Mouse (Mus musculus): ENCODE results near the gene Paxx. TPM values are rescaled to one million over a fixed set of nuclear protein-coding genes. Genes with fewer than 3 reads are reported as not detected.
A peak's percentile ranks its signal among the peaks of the same experiment; 100 is the strongest.

Paxx gene
- polyA plus RNA-seq, 1 experiment from 2014 or later, result 7.7 TPM

DNA sequence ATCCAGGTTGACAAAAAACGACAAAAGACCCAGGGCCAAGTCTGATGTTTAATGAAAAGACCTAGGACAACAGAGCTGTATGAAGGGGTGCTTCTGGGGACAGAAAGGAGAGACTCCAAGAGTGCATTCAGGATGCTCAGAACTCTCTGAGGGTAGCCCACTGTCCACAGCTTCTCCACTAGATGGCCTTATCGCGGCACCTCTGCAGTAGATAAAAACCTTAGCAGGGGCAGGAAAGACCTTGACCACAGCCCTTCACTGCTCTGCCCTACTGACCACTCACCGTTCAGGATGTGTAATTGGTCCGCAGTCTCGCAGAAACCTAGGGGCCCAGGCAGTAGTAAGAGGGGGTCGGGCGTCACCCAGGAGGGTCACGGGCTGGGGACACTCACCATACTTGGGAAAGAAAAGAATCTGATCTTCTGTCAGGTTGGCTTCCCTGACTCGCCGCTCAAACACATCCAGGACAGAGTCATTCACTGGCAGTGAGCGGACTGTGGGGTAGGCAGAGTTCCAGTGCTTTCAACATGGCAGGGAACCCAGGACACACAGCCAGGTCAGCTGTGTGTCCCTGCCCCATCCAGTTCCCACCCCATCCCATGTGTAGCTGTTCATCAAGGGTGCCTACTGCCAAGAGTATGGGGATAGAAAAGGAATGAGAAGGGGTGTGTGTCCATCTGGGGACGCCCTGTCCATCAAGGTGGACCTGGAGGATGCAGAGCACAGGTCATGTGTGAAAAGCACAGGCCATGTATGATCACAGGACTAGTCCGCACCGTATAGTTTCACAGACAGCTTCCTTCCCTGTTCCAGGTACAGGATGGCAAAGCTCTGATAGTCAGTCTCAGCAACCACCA is 38.0 kb upstream of the Paxx start:
- Histone ChIP-seq H3K9me3 (replicated peaks) (no peaks in the 10 kb centered on the region), H3K27me3 (no peaks in the 10 kb centered on the region), H3K36me3 (peaks cover 13% of the 10 kb centered on the region), H3K9ac (no peak overlapping the region), H3K4me1 (replicated peaks) (peaks cover 57% of the 10 kb centered on the region), H3K4me2 (no peak overlapping the region; the same call in 1 of the 2 replicates), H3K4me3 (replicated peaks) (no peak overlapping the region), H3K27ac (no peak overlapping the region)
- ATAC-seq (ENCODE audit: low read depth) (no peak), DNase-seq (no peak)
- WGBS (ENCODE audit: insufficient replicate concordance), result 55% methylated on average over 15 of the region's 15 CpGs

- H3K27me3 ChIP-seq, result no peaks in the 10 kb centered on the region
- H3K4me3 ChIP-seq (replicated peaks), result no peak overlapping the region
- H3K27ac ChIP-seq, result no peak overlapping the region
- 47% methylated on average over 6 of the region's 6 CpGs for WGBS (ENCODE audit: insufficient replicate concordance)
- DNase-seq, result no peak
- H3K4me1 ChIP-seq (replicated peaks), result peaks cover 49% of the 10 kb centered on the region
- H3K36me3 ChIP-seq, result peaks cover 4% of the 10 kb centered on the region
- ATAC-seq (ENCODE audit: low read depth), result no peak
- H3K4me2 ChIP-seq, result no peak overlapping the region
- no peaks in the 10 kb centered on the region for H3K9me3 ChIP-seq (replicated peaks)
- H3K9ac ChIP-seq, result no peak overlapping the region
Observed at GRCm38 (mm10) chr2:25497846-25498575, 37.1 kb upstream of the Paxx start.

GRCm38 (mm10) chr2:25496462-25496861 is 35.6 kb upstream of the Paxx start:
- no peaks in the 10 kb centered on the region for H3K9me3 ChIP-seq (replicated peaks)
- H3K27ac ChIP-seq, result no peak overlapping the region
- WGBS (ENCODE audit: insufficient replicate concordance), result 37% methylated on average over 4 of the region's 4 CpGs
- H3K36me3 ChIP-seq, result no peaks in the 10 kb centered on the region
- H3K4me1 ChIP-seq (replicated peaks), result peaks cover 33% of the 10 kb centered on the region
- no peak overlapping the region for H3K4me2 ChIP-seq
- H3K4me3 ChIP-seq (replicated peaks), result no peak overlapping the region
- DNase-seq (no peak), ATAC-seq (ENCODE audit: low read depth) (no peak)
- no peaks in the 10 kb centered on the region for H3K27me3 ChIP-seq
- H3K9ac ChIP-seq, result no peak overlapping the region

GRCm38 (mm10) chr2:25493476-25493961 is 32.6 kb upstream of the Paxx start, which contains the start of gene Lcn12:
Gene Lcn12, minus strand, starts transcription at chr2:25493911.
- H3K27ac ChIP-seq, result no peak within 1 kb of the TSS
- no peak for ATAC-seq (ENCODE audit: low read depth)
- WGBS (ENCODE audit: insufficient replicate concordance), result 81% methylated on average over 5 of the region's 5 CpGs

DNA sequence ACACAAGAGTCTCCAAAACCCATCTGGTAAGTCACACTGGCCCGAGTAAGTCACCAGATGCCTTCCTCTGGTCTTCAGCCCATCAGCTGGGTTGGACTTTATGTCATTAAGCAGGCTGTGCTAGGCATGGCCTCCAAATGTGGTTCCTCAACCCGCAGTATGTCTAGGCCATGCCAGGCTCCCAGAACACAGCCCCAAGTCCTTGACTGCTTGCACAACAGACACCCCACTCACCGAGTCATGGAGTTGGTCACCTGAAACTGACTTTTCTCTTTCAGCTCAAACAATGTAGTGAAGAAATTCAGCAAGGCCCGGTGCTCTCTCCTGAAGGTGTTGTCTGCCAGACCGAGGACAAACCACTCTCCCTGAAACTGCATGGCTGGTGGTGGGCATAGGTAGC is 32.1 kb upstream of the Paxx start:
- ATAC-seq (ENCODE audit: low read depth) (no peak), DNase-seq (no peak)
- H3K9me3 ChIP-seq (replicated peaks), result no peaks in the 10 kb centered on the region
- no peaks in the 10 kb centered on the region for H3K27me3 ChIP-seq
- H3K4me2 ChIP-seq, result no peak overlapping the region
- H3K4me1 ChIP-seq (replicated peaks), result peaks cover 15% of the 10 kb centered on the region
- no peaks in the 10 kb centered on the region for H3K36me3 ChIP-seq
- H3K9ac ChIP-seq, result no peak overlapping the region
- no peak overlapping the region for H3K4me3 ChIP-seq (replicated peaks)
- H3K27ac ChIP-seq, result no peak overlapping the region
- 63% methylated on average over 5 of the region's 5 CpGs for WGBS (ENCODE audit: insufficient replicate concordance)

More at GRCm38 (mm10) chr2:25493476-25493961, 32.6 kb upstream of the Paxx start, which contains the start of gene Lcn12:
- H3K9ac ChIP-seq, result no peak within 1 kb of the TSS
- H3K9me3 ChIP-seq (replicated peaks), result no peaks in the 10 kb centered on the region
- no peak within 1 kb of the TSS for H3K4me2 ChIP-seq
- DNase-seq, result no peak
- H3K36me3 ChIP-seq, result no peaks in the 10 kb centered on the region
- H3K4me1 ChIP-seq (replicated peaks), result peaks cover 14% of the 10 kb centered on the region
- H3K4me3 ChIP-seq (replicated peaks), result no peak within 1 kb of the TSS
- H3K27me3 ChIP-seq, result no peaks in the 10 kb centered on the region

DNA sequence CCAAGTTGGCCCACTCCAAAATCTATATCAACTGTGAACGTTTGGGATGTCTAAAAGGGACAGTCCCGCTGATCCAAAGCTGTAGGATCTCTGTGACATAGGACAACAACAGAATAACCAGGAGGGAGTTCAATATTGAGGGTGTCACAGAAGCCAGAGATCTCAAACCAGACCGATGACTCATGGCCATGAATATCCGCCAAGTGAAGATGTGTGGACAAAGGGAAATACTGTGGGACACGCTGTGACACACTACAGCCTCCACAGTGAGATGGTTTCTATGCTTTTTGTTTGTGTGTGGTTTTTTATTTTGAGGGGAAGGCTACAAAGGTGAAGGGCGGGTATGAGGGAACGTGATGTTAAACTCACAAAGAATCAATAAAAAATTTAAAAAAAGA is 27.8 kb upstream of the Paxx start:
- no peaks in the 10 kb centered on the region for H3K36me3 ChIP-seq
- no peaks in the 10 kb centered on the region for H3K27me3 ChIP-seq
- no peak overlapping the region for H3K27ac ChIP-seq
- no peak overlapping the region for H3K4me3 ChIP-seq (replicated peaks)
- ATAC-seq (ENCODE audit: low read depth) (no peak), DNase-seq (no peak)
- H3K9ac ChIP-seq, result no peak overlapping the region
- no peak overlapping the region for H3K4me2 ChIP-seq
- H3K9me3 ChIP-seq (replicated peaks), result no peaks in the 10 kb centered on the region
- WGBS (ENCODE audit: insufficient replicate concordance), result 56% methylated on average over 7 of the region's 7 CpGs
- peaks cover 38% of the 10 kb centered on the region for H3K4me1 ChIP-seq (replicated peaks)

GRCm38 (mm10) chr2:25487965-25488670 is 27.2 kb upstream of the Paxx start:
- Histone ChIP-seq H3K27ac (0 out of 2 replicates have a peak overlapping the region, but pooled peaks have one; percentile 20), H3K9ac (no peak overlapping the region), H3K4me2 (peak overlapping the region; percentile 32), H3K4me3 (replicated peaks) (no peak overlapping the region), H3K27me3 (no peaks in the 10 kb centered on the region), H3K9me3 (replicated peaks) (no peaks in the 10 kb centered on the region), H3K36me3 (no peaks in the 10 kb centered on the region), H3K4me1 (replicated peaks) (peaks cover 38% of the 10 kb centered on the region)
- DNase-seq, result no peak
- peak; percentile 77 for ATAC-seq (ENCODE audit: low read depth)
- 56% methylated on average over 6 of the region's 6 CpGs for WGBS (ENCODE audit: insufficient replicate concordance)

DNA sequence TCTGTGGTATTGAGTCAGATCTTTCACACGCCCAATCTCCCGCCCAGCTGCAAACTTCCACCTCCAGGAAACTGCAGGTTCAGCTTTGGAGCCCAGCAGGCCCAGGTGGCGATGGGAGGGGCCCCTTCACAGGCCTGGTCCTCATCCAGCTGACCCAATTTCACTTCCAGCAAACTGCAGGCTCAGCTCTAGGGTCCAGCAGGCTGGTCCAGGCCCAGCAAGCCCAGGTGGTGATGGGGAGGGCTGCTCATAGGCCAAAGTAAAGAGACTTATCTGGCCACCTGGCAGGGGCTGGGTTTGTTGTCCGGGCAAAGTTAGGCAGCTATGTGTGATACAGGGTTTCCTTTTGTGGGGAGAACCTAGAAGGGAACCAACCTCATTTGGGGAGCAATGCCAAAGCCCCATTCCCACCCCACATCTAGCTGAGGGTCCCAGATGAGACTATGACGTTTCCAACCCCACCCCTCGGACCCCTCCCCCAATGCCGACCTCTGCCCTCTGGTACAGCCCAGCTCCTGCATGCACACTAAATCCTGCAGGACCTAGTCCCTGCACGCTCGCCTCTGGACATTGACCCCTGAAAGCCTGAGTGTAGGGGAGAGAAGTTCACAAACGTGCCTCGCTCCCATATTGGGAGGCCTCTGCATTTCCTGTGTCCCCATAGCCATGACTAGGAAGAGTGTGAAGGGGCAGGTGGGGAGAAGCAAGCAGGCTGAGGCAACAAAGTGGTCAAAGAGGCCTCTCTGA is 24.2 kb upstream of the Paxx start:
- Histone ChIP-seq H3K9me3 (replicated peaks) (no peaks in the 10 kb centered on the region), H3K9ac (no peak overlapping the region), H3K4me2 (no peak overlapping the region), H3K4me3 (replicated peaks) (no peak overlapping the region), H3K36me3 (no peaks in the 10 kb centered on the region), H3K27me3 (no peaks in the 10 kb centered on the region), H3K4me1 (replicated peaks) (peaks cover 38% of the 10 kb centered on the region), H3K27ac (peak overlapping the region; percentile 59)
- peak; percentile 65 for ATAC-seq (ENCODE audit: low read depth)
- no peak for DNase-seq
- WGBS (ENCODE audit: insufficient replicate concordance), result 53% methylated on average over 11 of the region's 11 CpGs

- H3K4me3 ChIP-seq (replicated peaks), result no peak overlapping the region
- peaks cover 29% of the 10 kb centered on the region for H3K4me1 ChIP-seq (replicated peaks)
- no peak for ATAC-seq (ENCODE audit: low read depth)
- no peaks in the 10 kb centered on the region for H3K9me3 ChIP-seq (replicated peaks)
- no peak overlapping the region for H3K4me2 ChIP-seq
- peak; percentile 37 for DNase-seq
- H3K27ac ChIP-seq, result no peak overlapping the region
- no peaks in the 10 kb centered on the region for H3K36me3 ChIP-seq
- H3K27me3 ChIP-seq, result no peaks in the 10 kb centered on the region
- WGBS (ENCODE audit: insufficient replicate concordance), result 13% methylated on average over 7 of the region's 7 CpGs
- no peak overlapping the region for H3K9ac ChIP-seq
Observed at GRCm38 (mm10) chr2:25482969-25483368, 22.1 kb upstream of the Paxx start.

DNA sequence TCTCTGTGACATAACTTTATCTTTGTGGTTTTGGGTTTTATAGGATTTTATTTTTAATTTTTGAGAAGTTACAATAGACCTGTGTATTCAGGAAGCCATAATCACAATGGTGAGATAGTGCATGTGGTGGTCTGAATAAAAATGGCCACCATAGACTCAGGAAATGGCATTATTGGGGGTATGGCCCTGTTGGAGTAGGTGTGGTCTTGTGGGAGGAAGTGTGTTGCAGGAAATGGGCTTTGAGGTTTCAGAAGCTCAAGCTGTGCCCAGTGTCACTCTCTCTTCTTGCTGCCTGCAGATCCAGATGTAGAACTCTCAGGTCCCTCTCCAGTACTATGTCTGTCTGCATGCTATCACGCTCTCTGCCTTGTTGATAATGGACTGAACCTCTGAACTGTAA is 19.6 kb upstream of the Paxx start:
- Histone ChIP-seq H3K27ac (no peak overlapping the region), H3K4me1 (replicated peaks) (peaks cover 8% of the 10 kb centered on the region; the same call in 1 of the 2 replicates), H3K9me3 (replicated peaks) (no peaks in the 10 kb centered on the region), H3K4me3 (replicated peaks) (no peak overlapping the region), H3K4me2 (no peak overlapping the region), H3K27me3 (no peaks in the 10 kb centered on the region), H3K36me3 (no peaks in the 10 kb centered on the region), H3K9ac (no peak overlapping the region)
- ATAC-seq (ENCODE audit: low read depth), result no peak
- DNase-seq, result no peak
- 65% methylated on average over 1 of the region's 1 CpGs for WGBS (ENCODE audit: insufficient replicate concordance)

All from liver, embryonic 13.5 days (tissue).